Mouse (Mus musculus) heart, embryonic 11.5 days (tissue): ENCODE data around the gene Exoc6. TPM values are rescaled to one million over a fixed set of nuclear protein-coding genes. Genes with fewer than 3 reads are reported as not detected.

Experiments used
- ATAC-seq: fragments of 200-750 bp; cut with Nextera tagmentation; replicated peaks from 2 replicates; pipeline ENCODE4 v1.8.0; 2017; ENCODE audit warnings: moderate library complexity; ENCODE audit not compliant: insufficient number of reproducible peaks, low FRiP score, low TSS enrichment
- H3K27ac ChIP-seq: fragments of 300-500 bp; sonication (generic); 2 replicates; pipeline ENCODE4 v1.5.1; 2014; ENCODE audit warnings: mild to moderate bottlenecking, low read depth, low read length
- H3K27me3 ChIP-seq: fragments of 300-500 bp; sonication (generic); 2 replicates; pipeline ENCODE4 v1.6.1; 2014; ENCODE audit warnings: mild to moderate bottlenecking, low read length, mixed read lengths; ENCODE audit not compliant: control insufficient read depth, insufficient read depth
- H3K36me3 ChIP-seq: fragments of 300-500 bp; sonication (generic); 2 replicates; pipeline ENCODE4 v1.6.1; 2014; ENCODE audit warnings: mild to moderate bottlenecking, low read length, moderate library complexity, mixed read lengths; ENCODE audit not compliant: control insufficient read depth, insufficient read depth
- H3K4me1 ChIP-seq: fragments of 300-500 bp; sonication (generic); 2 replicates; pipeline ENCODE4 v1.6.1; 2014; ENCODE audit warnings: low read length; ENCODE audit not compliant: control insufficient read depth, insufficient read depth
- H3K4me2 ChIP-seq: fragments of 300-500 bp; sonication (generic); 2 replicates; pipeline ENCODE4 v1.6.1; 2014; ENCODE audit warnings: mild to moderate bottlenecking, moderate library complexity
- H3K4me3 ChIP-seq: fragments of 300-500 bp; sonication (generic); 2 replicates; pipeline ENCODE4 v1.5.1; 2014; ENCODE audit warnings: low read depth, low read length
- H3K9ac ChIP-seq: fragments of 300-500 bp; sonication (generic); 2 replicates; pipeline ENCODE4 v1.6.1; 2014; ENCODE audit warnings: mild to moderate bottlenecking, low read depth, low read length, moderate library complexity
- H3K9me3 ChIP-seq: fragments of 300-500 bp; sonication (generic); replicated peaks from 2 replicates; pipeline ENCODE4 v1.6.1; 2016; ENCODE audit warnings: low read length; ENCODE audit not compliant: control insufficient read depth
- WGBS: fragments of 180-500 bp; shearing (Covaris S2); extraction: QIAGEN DNeasy Blood & Tissue Kit; methylation state at CpG from one replicate; pipeline ENCODE4 v1.1.7; 2014; ENCODE audit not compliant: insufficient replicate concordance; 5-methylcytosine and 5-hydroxymethylcytosine counted together
- polyA plus RNA-seq: library from polyadenylated mRNA; unstranded; fragments of >200 nt; fragmentation: Nextera tagmentation; extraction: Ambion mirVana; gene quantifications from 2 replicates; pipeline ENCODE4 v1.2.1, GENCODE M21; 2014

Exoc6 gene
- polyA plus RNA-seq, 1 experiment from 2014 or later = 22.3 TPM

DNA sequence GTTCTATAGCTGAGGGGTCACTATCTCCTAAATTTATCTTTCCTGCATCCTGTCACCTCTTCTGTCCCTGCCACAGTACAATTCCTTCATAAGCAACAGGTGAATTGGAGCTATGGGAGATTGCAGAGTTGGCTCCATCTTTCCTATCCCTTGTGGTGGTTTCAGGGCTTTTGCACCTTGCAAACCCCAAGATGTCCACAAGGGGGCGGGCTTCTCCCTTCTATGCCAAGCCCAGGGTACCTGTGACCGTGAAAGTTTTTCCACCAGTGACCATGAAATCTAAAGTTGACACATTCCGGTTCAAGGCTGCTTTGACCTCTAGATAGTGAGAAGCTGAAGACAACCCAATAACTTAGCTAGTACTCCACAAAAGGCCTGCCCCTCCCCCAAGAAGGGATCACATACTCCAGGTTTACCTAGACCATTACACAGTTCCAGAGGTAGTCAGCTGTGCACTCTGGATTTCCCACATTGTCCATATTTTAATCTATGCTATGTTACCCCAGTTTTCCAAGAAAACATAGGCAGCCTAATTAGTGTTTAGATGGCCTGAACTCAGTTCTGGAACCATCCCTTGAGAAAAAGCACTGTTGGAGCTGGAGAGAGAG, 153.8 kb downstream of the Exoc6 start:
- Histone ChIP-seq H3K9ac (no peak overlapping the region), H3K4me3 (no peak overlapping the region), H3K4me2 (no peak overlapping the region), H3K27me3 (peaks cover 50% of the 10 kb centered on the region), H3K4me1 (0 out of 2 replicates have a peak, but pooled peaks cover under 1% of the 10 kb centered on the region), H3K27ac (no peak overlapping the region), H3K9me3 (no peaks in the 10 kb centered on the region), H3K36me3 (no peaks in the 10 kb centered on the region)
- ATAC-seq = no peak
- WGBS = 8% methylated on average over 3 of the region's 3 CpGs

DNA sequence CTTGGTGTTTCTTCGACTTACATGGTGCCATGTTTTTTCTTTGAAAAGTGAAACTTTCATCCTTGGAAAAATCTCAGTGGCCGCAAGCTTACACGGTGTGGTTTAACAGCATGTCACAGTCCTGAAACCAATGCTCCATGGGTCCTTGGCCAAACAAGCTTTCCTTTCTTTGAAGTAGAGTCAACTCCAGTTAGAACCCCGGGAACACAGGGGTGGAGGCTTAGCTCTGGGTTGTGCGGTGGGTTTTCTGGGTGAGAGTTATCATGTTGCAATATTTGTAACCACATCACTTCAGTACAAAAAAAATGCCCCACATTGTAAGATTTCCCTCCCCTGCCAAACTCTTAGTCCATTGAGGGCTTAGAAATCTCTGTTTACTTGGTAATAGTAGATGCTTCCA, 155.5 kb downstream of the Exoc6 start:
- no peak overlapping the region for H3K27ac ChIP-seq
- no peak overlapping the region for H3K9ac ChIP-seq
- H3K4me3 ChIP-seq = no peak overlapping the region
- 84% methylated on average over 5 of the region's 5 CpGs for WGBS
- H3K27me3 ChIP-seq = peaks cover 33% of the 10 kb centered on the region
- no peak for ATAC-seq
- H3K4me2 ChIP-seq = no peak overlapping the region
- H3K36me3 ChIP-seq = no peaks in the 10 kb centered on the region
- H3K9me3 ChIP-seq = no peaks in the 10 kb centered on the region
- H3K4me1 ChIP-seq = no peaks in the 10 kb centered on the region

DNA sequence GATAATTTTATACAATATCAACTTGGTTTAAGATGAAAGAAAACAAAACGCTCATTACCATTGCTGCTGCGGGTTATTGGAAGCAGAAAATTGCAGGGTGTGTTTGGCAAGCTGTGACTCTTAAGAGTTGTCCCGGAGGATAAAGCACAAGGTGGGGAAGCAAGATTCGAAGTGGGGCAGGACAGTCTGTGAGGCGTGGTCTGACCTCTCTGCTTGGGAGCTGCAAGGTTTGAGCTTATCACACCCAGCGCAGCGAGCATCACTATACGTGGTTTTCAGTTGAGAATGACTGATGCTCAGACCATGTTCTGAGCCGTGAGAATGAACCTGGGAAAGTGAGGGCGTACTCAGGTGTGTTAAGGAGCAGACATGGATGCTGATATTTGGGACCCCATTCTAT, 164.5 kb downstream of the Exoc6 start:
- H3K27me3 ChIP-seq = no peaks in the 10 kb centered on the region
- H3K36me3 ChIP-seq = no peaks in the 10 kb centered on the region
- H3K9me3 ChIP-seq = no peaks in the 10 kb centered on the region
- no peak overlapping the region for H3K4me3 ChIP-seq
- no peak overlapping the region for H3K27ac ChIP-seq
- no peaks in the 10 kb centered on the region for H3K4me1 ChIP-seq
- no peak overlapping the region for H3K9ac ChIP-seq
- 57% methylated on average over 10 of the region's 10 CpGs for WGBS
- H3K4me2 ChIP-seq = no peak overlapping the region
- ATAC-seq = no peak

DNA sequence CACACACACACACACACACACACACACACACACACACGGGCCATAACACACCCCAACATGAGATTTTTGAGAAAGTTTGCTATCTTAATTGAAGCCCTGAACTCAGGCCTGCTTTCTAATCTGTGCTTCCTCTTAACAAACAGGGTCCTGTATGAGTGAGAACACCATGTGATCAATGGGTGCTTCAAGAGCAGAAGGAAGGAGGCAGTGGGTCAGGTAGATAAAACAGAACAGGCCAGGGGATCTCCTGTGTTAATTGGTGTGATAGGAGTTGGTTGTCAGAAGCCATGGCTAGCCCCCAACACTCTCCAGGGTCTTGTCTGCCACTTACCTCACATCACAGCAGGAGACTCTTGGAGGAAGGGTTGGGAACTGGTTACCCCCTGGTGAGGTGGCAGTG, 165.8 kb downstream of the Exoc6 start:
- Histone ChIP-seq H3K4me3 (no peak overlapping the region), H3K4me1 (no peaks in the 10 kb centered on the region), H3K36me3 (no peaks in the 10 kb centered on the region), H3K27ac (no peak overlapping the region), H3K27me3 (no peaks in the 10 kb centered on the region), H3K4me2 (no peak overlapping the region), H3K9me3 (no peaks in the 10 kb centered on the region), H3K9ac (no peak overlapping the region)
- no peak for ATAC-seq
- WGBS = 21% methylated on average over 1 of the region's 1 CpGs

DNA sequence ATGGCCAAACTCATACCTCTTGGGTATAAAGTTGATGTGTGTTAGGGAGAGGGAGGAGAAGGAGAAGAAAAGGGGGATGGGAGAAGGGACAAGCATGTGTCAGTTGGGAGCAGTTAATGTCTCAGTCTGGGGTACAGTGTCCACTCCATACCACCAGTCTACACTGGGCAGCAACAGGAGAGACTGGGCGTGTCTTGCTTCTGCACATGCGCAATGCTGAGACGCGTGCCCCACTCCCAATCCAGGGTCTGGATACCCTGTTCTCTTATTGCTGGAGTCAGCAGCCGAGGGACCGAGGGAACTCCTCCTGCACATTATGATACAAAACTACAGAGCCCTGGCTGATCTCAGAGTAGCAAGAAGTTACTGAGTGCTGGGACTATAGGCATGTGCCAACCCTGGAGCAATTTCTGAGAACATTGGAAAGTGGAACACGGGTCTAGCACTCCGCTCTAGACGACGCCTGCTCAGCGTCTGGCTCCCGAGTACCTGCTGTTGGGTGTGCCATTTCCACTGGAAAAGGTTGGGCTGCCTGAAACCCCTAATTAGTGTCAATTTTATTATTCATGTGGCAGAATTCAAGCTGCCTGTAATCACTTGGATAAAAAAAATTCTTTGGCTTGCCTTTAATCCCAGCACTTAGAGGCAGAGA, 166.4 kb downstream of the Exoc6 start:
- Histone ChIP-seq H3K9me3 (no peaks in the 10 kb centered on the region), H3K27me3 (no peaks in the 10 kb centered on the region), H3K27ac (no peak overlapping the region), H3K4me1 (no peaks in the 10 kb centered on the region), H3K4me2 (no peak overlapping the region), H3K36me3 (no peaks in the 10 kb centered on the region), H3K4me3 (no peak overlapping the region), H3K9ac (no peak overlapping the region)
- WGBS = 74% methylated on average over 12 of the region's 12 CpGs
- no peak for ATAC-seq

DNA sequence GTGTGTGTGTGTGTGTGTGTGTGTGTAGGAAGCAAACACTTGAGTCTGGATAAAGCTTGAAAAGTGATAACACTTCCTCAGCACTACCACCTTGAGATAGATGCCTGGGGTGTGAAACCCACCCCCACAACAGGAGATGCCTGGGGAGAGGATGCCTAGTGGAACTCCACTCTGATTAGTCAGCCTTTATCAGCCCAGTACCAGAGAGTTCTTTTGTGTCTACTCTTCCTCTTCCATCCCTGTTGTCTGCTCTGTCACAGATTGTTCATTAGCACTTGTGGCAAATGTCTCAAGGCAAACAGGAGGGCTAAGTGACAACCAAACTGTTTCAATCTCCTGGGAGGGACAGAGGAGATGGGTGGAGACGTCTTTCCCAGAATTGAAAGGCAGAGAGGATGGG, 168.9 kb downstream of the Exoc6 start:
- no peak overlapping the region for H3K4me2 ChIP-seq
- H3K36me3 ChIP-seq = no peaks in the 10 kb centered on the region
- no peak overlapping the region for H3K9ac ChIP-seq
- ATAC-seq = no peak
- no peaks in the 10 kb centered on the region for H3K4me1 ChIP-seq
- no peaks in the 10 kb centered on the region for H3K9me3 ChIP-seq
- no peak overlapping the region for H3K4me3 ChIP-seq
- no peaks in the 10 kb centered on the region for H3K27me3 ChIP-seq
- no peak overlapping the region for H3K27ac ChIP-seq
- WGBS = 14% methylated on average over 1 of the region's 1 CpGs

DNA sequence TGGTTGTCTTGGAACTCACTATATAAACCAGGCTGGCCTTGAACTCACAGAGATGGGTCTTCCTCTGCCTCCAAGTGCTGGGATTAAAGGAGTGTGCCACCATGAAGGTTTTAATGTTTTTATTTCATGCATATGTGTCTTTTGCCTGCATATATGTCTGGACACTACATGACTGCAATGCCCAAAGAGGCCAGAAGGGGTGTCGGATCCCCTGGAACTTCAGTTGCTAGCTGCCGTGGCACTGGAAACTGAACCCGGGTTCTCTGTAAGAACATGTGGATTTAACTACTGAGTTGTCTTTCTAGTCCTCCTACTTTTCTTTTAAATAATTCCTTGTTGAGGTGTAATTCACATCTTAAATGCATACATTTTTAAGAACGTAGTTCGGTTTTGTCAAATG, 174.4 kb downstream of the Exoc6 start:
- ATAC-seq = no peak
- no peaks in the 10 kb centered on the region for H3K27me3 ChIP-seq
- WGBS = 91% methylated on average over 5 of the region's 5 CpGs

DNA sequence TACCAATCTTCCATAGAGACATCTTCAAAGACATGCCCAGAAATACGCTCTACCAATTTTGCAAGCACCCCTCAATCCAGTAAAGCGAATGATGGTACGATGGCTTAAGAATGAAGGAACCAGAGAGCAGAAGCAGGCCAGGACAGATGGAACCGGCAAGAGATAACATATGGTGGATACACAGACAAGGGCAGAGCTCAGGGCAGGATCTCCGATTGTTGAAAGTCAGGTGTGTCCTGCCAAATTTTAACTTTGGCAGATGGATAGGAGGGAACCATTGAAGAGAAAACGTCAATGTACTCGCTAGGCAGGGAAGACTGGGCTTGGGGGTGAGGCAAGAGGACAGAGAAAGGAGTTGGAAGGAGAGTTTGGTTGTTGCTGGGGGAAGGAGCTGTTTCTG, 176.4 kb downstream of the Exoc6 start:
- Histone ChIP-seq H3K36me3 (no peaks in the 10 kb centered on the region), H3K4me1 (no peaks in the 10 kb centered on the region), H3K9ac (no peak overlapping the region), H3K27ac (no peak overlapping the region), H3K4me2 (no peak overlapping the region), H3K27me3 (no peaks in the 10 kb centered on the region), H3K9me3 (no peaks in the 10 kb centered on the region), H3K4me3 (no peak overlapping the region)
- no peak for ATAC-seq
- 87% methylated on average over 7 of the region's 7 CpGs for WGBS

More for the DNA sequence above, 174.4 kb downstream of the Exoc6 start:
- no peak overlapping the region for H3K4me3 ChIP-seq
- H3K4me2 ChIP-seq = no peak overlapping the region
- no peak overlapping the region for H3K9ac ChIP-seq
- no peaks in the 10 kb centered on the region for H3K36me3 ChIP-seq
- H3K9me3 ChIP-seq = no peaks in the 10 kb centered on the region
- H3K4me1 ChIP-seq = no peaks in the 10 kb centered on the region
- no peak overlapping the region for H3K27ac ChIP-seq

DNA sequence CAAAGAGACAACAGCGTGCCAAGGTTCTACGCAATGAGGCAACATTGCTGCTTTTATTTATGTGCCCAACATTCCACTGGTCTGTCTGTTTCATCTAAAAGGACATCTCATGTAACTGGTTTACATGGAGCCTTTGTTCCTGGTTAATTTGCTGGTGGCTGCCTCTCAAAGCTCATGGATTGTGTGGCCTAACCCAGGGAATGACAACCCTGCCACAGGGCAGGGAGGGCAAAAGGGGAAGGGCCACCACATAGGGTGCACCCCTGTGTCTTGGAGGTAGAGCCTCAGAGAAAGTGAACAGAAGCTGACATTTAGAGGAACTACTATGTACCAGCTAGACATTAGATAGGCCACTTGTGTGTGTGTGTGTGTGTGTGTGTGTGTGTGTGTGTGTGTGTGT, 177.1 kb downstream of the Exoc6 start:
- Histone ChIP-seq H3K4me2 (no peak overlapping the region), H3K9ac (no peak overlapping the region), H3K27ac (no peak overlapping the region), H3K36me3 (no peaks in the 10 kb centered on the region), H3K4me1 (no peaks in the 10 kb centered on the region), H3K27me3 (no peaks in the 10 kb centered on the region), H3K4me3 (no peak overlapping the region), H3K9me3 (no peaks in the 10 kb centered on the region)
- no peak for ATAC-seq
- WGBS = 86% methylated on average over 2 of the region's 2 CpGs
